Mouse (Mus musculus): ENCODE results near the gene Idh2.
"Not testable (repeated sequence)": the region's sequence is repeated elsewhere in the genome, so short reads cannot be mapped to it uniquely, and the experiment has no call there.

The Idh2 gene

DNA sequence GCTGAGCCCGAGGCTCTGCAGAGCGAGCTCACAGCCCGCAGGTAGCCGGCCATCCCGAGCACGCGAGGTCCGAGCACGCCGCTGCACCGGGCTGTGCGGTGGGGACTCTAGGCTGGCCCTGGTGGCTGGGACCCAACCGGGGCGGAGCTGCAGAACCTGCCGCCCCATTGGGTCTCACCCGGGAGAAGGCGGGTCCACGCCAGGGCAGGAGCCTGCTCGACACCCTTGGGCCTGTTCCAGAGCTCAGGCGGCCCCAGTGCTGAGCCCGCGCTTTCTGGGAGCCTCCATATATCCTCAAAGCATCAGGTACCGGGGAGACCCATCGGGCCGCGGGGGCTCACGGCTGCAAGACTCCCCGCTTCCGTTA, at the start of gene Idh2:
Gene Idh2 (minus strand): TSS at position 169 of the 367 bp plus-strand sequence.
- in situ Hi-C loops (cut with MboI, MseI) = no loop called here

GRCm38 (mm10) chr7:80160945-80161306, 45.7 kb upstream of the Idh2 start:
- in situ Hi-C loops (cut with MboI, MseI) = loop anchor here (5.0 kb wide), 1 partner anchor 46 kb away; no protein-coding TSS in a partner anchor

GRCm38 (mm10) chr7:80160293-80160944, 45.2 kb upstream of the Idh2 start:
- in situ Hi-C loops (cut with MboI, MseI) = loop anchor here (5.0 kb wide), 1 partner anchor 47 kb away; no protein-coding TSS in a partner anchor

DNA sequence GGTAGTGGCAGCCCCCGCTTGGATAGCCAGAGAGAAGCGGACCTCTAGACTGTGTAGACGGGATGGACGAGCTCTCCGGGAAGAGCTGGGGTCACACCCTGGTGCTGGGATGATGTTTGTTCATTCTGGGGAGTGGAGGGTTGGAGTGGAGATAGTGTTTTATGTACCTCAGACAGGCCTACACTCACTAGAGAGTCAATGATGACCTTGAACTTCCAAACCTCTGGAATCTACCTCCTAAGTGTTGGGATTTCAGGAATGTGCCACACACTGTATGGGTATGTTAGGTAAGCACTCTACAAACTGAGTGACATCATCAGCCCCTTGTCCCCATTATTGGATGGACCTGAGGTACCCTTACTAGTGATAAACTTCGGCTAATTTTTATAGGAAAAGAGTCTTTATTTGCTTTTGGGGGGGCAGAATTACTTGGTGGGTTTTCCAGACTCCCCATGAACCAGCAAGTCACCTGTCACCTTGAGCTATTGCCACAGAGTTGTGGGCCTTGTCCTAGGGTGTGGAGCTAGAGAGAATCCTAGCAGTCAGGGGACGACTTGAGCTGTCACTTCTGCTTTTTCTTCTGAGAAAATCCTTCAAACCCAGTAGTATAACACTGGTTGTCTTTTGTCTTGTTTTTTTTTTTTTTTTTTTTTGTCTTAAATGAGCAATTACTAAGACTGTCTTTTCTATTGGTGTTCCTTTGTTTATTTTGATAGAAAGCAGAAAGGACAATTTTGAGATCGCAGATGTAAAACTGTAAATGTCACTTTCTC, 43.5 kb upstream of the Idh2 start:
- in situ Hi-C loops (cut with MboI, MseI) = no loop called here

- in situ Hi-C loops (cut with MboI, MseI) = no loop called here
These were observed 41.6 kb upstream of the Idh2 start for GRCm38 (mm10) chr7:80156711-80157227.

DNA sequence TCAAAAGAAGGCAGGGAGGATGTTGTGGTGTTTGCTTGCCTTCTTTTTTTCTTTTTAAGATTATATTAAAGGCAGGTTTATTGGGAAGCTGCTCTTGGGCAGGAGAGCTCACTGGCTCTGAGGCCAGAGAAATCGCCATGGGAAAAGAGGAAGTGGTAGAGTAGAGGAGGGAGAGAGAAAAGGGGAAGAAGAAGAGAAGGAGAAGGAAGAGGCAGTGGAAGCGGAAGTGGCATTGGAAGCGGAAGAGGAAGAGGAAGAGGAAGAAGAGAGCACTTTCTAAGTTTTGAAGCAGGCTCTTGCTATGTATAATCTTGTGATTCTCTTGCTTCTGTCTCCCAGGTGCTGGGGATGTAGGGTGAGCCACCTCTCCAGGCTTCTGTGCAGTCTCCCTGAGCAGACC, 39.5 kb upstream of the Idh2 start:
- in situ Hi-C loops (cut with MboI, MseI) = no loop called here

- in situ Hi-C loops (cut with MboI, MseI) = no loop called here
These were observed 37.6 kb upstream of the Idh2 start for GRCm38 (mm10) chr7:80152756-80153155.

DNA sequence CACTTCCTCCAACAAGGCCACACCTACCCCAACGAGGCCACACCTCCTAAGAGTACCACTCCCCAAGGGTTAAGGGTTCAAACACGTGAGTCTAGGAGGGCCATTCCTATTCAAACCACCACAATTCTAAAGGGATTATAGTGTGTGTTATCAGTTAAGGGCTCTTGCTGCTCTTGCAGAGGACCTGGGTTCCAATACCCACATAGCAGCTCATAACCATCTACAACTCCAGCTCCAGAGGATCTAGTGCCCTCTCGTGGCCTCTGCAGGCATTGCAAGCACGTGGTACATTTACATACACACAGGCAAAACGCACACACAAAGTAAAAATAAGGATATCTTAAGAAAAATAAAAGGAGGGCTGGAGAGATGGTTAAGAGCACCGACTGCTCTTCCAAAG, 37.0 kb upstream of the Idh2 start:
- in situ Hi-C loops (cut with MboI, MseI) = no loop called here

DNA sequence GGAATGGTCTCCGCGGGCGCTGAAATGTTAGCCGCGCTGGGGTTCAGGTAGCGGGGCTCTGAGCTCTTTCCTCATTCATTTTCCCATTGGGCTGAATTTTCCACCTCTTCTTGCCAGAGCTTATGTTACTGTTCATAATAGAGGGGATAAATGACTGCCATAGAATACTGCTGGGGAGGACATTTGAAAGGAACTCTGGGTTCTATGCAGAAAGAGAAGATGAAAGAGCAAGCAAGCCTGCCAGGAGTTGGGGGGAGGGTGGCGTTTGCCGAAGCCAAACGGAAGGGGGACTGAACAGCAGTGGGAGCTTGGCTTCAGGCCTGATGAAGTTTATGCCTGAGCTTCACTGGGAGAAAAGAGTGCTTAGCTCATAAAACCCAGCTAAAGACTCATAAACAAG, 34.2 kb upstream of the Idh2 start:
- in situ Hi-C loops (cut with MboI, MseI) = no loop called here

- in situ Hi-C loops (cut with MboI, MseI) = no loop called here
These were observed 30.9 kb upstream of the Idh2 start for GRCm38 (mm10) chr7:80146077-80146476.

DNA sequence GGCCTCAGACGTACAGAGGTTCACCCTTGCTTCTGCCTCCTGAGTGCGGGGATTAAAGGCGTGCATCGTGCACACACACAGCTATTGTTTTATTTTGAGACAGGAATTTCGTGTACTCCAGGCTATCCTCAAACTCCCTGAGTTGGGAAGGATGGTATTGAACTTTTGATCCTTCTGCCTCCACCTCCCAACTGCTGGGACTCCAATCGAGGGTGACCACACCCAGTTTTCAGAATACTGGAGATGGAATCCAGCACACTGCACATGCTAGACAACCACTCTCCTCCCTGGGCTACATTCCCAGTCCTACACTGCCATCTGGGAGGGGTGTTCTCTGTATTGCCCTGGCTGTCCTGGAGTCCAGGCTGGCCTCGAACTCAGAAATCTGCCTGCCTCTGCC, 29.5 kb upstream of the Idh2 start:
- in situ Hi-C loops (cut with MboI, MseI) = no loop called here

DNA sequence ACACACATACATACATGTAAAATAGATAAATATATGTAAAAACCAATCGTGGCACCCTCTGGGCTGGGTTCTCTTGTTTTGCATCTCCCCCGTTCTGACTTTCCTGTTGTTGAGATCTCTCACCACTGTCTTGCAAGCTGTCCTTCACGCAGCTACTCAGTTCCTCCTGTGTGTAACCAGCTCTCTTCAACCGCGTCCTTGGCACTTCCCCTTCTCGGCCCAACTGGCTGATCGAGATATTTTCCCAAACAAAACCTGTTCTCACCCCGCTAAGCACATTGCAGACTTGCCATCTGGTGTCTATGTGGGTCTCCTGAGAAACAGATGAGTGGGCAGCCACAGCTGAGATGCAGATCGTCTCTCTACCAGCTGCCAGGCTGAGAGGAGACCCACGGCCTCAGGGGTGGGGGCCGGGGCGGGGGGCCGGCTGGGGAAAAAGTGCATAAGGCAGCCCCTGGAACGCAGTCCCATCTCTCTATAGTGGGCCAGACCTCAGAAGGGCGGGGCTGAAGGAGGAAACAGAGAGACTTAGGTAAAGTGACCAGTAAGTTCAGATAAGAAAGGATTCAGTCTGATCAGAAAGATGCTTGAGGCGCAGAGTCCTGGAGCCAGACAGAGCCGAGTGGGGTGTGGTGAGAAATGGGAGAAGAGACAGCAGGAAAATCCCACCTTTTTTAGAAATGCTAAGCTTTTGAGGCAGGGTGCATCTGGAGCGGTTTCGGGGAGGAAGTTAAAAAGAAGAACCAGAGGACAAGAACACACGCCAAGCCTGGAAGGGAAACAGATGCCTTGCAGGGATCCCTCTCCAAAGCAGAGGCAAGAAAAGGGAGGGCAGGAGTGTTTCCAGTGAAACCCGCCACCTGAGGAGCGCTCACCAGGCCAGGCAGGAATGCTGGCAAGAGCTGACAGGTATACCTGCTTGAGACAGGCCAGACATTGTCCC, 28.4 kb upstream of the Idh2 start:
- in situ Hi-C loops (cut with MboI, MseI) = no loop called here

- in situ Hi-C loops (cut with MboI, MseI) = no loop called here
These were observed 25.6 kb upstream of the Idh2 start for GRCm38 (mm10) chr7:80140815-80141214.

- in situ Hi-C loops (cut with MboI, MseI) = no loop called here
These were observed 23.2 kb upstream of the Idh2 start for GRCm38 (mm10) chr7:80138375-80138774.

- in situ Hi-C loops (cut with MboI, MseI) = no loop called here
These were observed 20.0 kb upstream of the Idh2 start for GRCm38 (mm10) chr7:80135173-80135532.

GRCm38 (mm10) chr7:80134454-80135172, 19.4 kb upstream of the Idh2 start:
- in situ Hi-C loops (cut with MboI, MseI) = no loop called here

- in situ Hi-C loops (cut with MboI, MseI) = no loop called here
These were observed 17.3 kb upstream of the Idh2 start for GRCm38 (mm10) chr7:80132541-80132940.

DNA sequence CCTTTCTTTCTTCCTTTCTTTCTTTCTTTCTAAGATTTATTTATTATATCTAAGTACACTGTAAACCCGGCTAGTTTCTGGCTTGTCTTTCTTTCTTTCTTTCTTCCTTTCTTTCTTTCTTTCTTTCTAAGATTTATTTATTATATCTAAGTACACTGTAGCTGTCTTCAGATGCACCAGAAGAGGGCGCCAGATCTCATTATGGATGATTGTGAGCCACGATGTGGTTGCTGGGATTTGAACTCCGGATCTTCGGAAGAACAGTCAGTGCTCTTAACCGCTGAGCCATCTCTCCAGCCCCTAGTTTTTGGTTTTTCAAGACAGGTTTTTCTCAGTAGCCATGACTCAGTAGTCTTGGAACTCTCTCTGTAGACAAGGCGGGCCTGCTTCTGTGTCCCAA, 16.1 kb upstream of the Idh2 start:
- in situ Hi-C loops (cut with MboI, MseI) = not testable (repeated sequence)

GRCm38 (mm10) chr7:80130344-80131055, 15.3 kb upstream of the Idh2 start:
- in situ Hi-C loops (cut with MboI, MseI) = no loop called here

- in situ Hi-C loops (cut with MboI, MseI) = no loop called here
These were observed 14.1 kb upstream of the Idh2 start for GRCm38 (mm10) chr7:80129278-80129677.

GRCm38 (mm10) chr7:80123672-80124071, 8.5 kb upstream of the Idh2 start:
- in situ Hi-C loops (cut with MboI, MseI) = no loop called here

Measured in T-helper 1 cell (primary cell).